Mouse (Mus musculus): ENCODE results near the gene Cenpl.

DNA sequence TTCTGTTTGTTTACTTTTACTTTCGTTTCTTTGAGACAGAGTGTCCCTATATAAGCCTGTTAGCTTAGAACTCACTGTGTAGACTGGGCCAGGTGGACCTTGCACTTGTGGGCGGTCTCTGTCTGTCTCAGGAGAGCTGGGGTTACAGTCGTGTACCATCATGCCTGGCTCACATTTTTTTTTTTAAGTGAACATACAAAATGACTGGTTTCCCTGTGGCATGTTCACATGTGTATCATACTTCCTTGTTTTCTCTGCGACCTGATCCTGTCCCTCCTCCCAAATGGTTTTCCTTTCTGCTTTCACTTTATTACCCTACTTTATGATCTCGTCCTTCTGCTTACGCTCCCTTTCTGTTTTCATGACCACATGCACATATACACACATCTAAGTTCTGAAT, 5.7 kb downstream of the Cenpl start:
- TF ChIP-seq GATA1 (IDR thresholded peaks at IDR 0.05; ENCODE audit: borderline replicate concordance, low read length) (no peak), TAL1 (conservative IDR thresholded peaks at IDR 0.05; ENCODE audit: low read depth, low read length) (no peak), CTCF (IDR thresholded peaks at IDR 0.05; ENCODE audit: low read depth, low read length) (no peak), POLR2AphosphoS5 (IDR thresholded peaks at IDR 0.05; ENCODE audit: insufficient replicate concordance, low read depth, low read length) (no peak), GATA2 (IDR thresholded peaks at IDR 0.05; ENCODE audit: borderline replicate concordance, low read depth, low read length) (no peak)
